In genomic region chr12:82469706-82470361, GRCm38 (mm10) we compare ENCODE assay signal across 8 mouse cellular contexts.
A peak's percentile ranks its signal among the peaks of the same experiment; 100 is the strongest.
DNase-seq lines count a peak whose midpoint lies in the region; ATAC-seq and TF ChIP-seq lines count a peak whose summit lies in the region.

No protein-coding gene starts in this region.

- H3K4me1 ChIP-seq in bone marrow, adult 2 months (ENCODE audit: control insufficient read depth, insufficient read depth, low read length): no peaks in the 10 kb centered on the region; the same call in 1 of the 2 replicates
- no peaks in the 10 kb centered on the region for H3K4me1 ChIP-seq in embryonic fibroblast, embryonic 13.5 days (ENCODE audit: control insufficient read depth, insufficient read depth, low read length)
- H3K4me1 ChIP-seq in heart, embryonic 13.5 days: peaks cover 31% of the 10 kb centered on the region
- H3K4me1 ChIP-seq in kidney, postnatal 0 days (replicated peaks; ENCODE audit: insufficient read depth, low read length): peaks cover 5% of the 10 kb centered on the region; the same call in 1 of the 2 replicates
- H3K4me1 ChIP-seq in liver, adult 2 months (ENCODE audit: control insufficient read depth, insufficient read depth, low read length): 0 out of 2 replicates have a peak, but pooled peaks cover 1% of the 10 kb centered on the region

- H3K9me3 ChIP-seq in heart, embryonic 13.5 days: no peaks in the 10 kb centered on the region
- H3K9me3 ChIP-seq in kidney, postnatal 0 days (replicated peaks; ENCODE audit: low read length): no peaks in the 10 kb centered on the region

- no peaks in the 10 kb centered on the region for H3K79me2 ChIP-seq in liver, adult 2 months (ENCODE audit: control insufficient read depth, insufficient read depth, low read length)

- WGBS in bone marrow, adult 2 months: 7% methylated on average over 12 of the region's 12 CpGs
- WGBS in heart, embryonic 13.5 days: 4% methylated on average over 12 of the region's 12 CpGs
- WGBS in kidney, postnatal 0 days: 1% methylated on average over 12 of the region's 12 CpGs
- 3% methylated on average over 12 of the region's 12 CpGs for WGBS in liver, adult 2 months

- peak; percentile 88 for TF ChIP-seq CTCF in bone marrow, adult 2 months (IDR thresholded peaks at IDR 0.05; ENCODE audit: control insufficient read depth, insufficient read depth, low read length)
- TF ChIP-seq CTCF in embryonic fibroblast, embryonic 13.5 days (IDR thresholded peaks at IDR 0.05; ENCODE audit: borderline replicate concordance, insufficient read depth, low read length): peak; percentile 95
- TF ChIP-seq CTCF in kidney, postnatal 0 days (IDR thresholded peaks at IDR 0.05; ENCODE audit: low read depth): peak; percentile 95
- TF ChIP-seq CTCF in liver, adult 2 months (IDR thresholded peaks at IDR 0.05; ENCODE audit: low read depth, low read length): peak; percentile 99

- no peak overlapping the region for H3K27ac ChIP-seq in bone marrow, adult 2 months (ENCODE audit: control insufficient read depth, insufficient read depth, low read depth, low read length, poor library complexity)
- peak overlapping the region; percentile 52; the same call in 1 of the 2 replicates for H3K27ac ChIP-seq in embryonic fibroblast, embryonic 13.5 days (ENCODE audit: insufficient read depth, low read length)
- peak overlapping the region; percentile 90 for H3K27ac ChIP-seq in heart, embryonic 13.5 days (replicated peaks)
- H3K27ac ChIP-seq in kidney, postnatal 0 days: peak overlapping the region; percentile 58; the same call in 1 of the 2 replicates
- H3K27ac ChIP-seq in liver, adult 2 months (replicated peaks; ENCODE audit: insufficient read depth, low read depth, low read length): no peak overlapping the region

- no peaks in the 10 kb centered on the region for H3K27me3 ChIP-seq in heart, embryonic 13.5 days (replicated peaks)
- no peaks in the 10 kb centered on the region for H3K27me3 ChIP-seq in kidney, postnatal 0 days (ENCODE audit: insufficient read depth, low read length)
- no peaks in the 10 kb centered on the region for H3K27me3 ChIP-seq in liver, adult 2 months (ENCODE audit: control insufficient read depth, insufficient read depth, low read length)

- TF ChIP-seq POLR2A in bone marrow, adult 2 months (IDR thresholded peaks at IDR 0.05; ENCODE audit: borderline replicate concordance, control insufficient read depth, low read depth, low read length): no peak
- no peak for TF ChIP-seq POLR2A in embryonic fibroblast, embryonic 13.5 days (IDR thresholded peaks at IDR 0.05; ENCODE audit: low read depth, low read length)
- no peak for TF ChIP-seq POLR2A in liver, adult 2 months (IDR thresholded peaks at IDR 0.05; ENCODE audit: extremely low read depth, insufficient read depth, low read length)

- H3K4me2 ChIP-seq in heart, embryonic 13.5 days: peak overlapping the region; percentile 85
- H3K4me2 ChIP-seq in kidney, postnatal 0 days (ENCODE audit: low read length): peak overlapping the region; percentile 69

- H3K4me3 ChIP-seq in bone marrow, adult 2 months (replicated peaks; ENCODE audit: control insufficient read depth, low read depth, low read length): peak overlapping the region; percentile 50
- H3K4me3 ChIP-seq in embryonic fibroblast, embryonic 13.5 days (ENCODE audit: insufficient read depth, low read length): peak overlapping the region; percentile 32
- H3K4me3 ChIP-seq in heart, embryonic 13.5 days: peak overlapping the region; percentile 59
- peak overlapping the region; percentile 43 for H3K4me3 ChIP-seq in kidney, postnatal 0 days (replicated peaks; ENCODE audit: low read depth, low read length)
- peak overlapping the region; percentile 34 for H3K4me3 ChIP-seq in liver, adult 2 months (ENCODE audit: insufficient read depth, low read depth, low read length)

- no peaks in the 10 kb centered on the region for H3K36me3 ChIP-seq in heart, embryonic 13.5 days
- no peaks in the 10 kb centered on the region for H3K36me3 ChIP-seq in kidney, postnatal 0 days (ENCODE audit: insufficient read depth, low read length)
- H3K36me3 ChIP-seq in liver, adult 2 months (ENCODE audit: control insufficient read depth, insufficient read depth, low read length): no peaks in the 10 kb centered on the region

- DNase-seq in A20 (ENCODE audit: low read depth, low spot score): peak; percentile 90
- peak; percentile 97 for DNase-seq in kidney, postnatal 0 days (ENCODE audit: low spot score)
- peak; percentile 71 for DNase-seq in liver, adult 2 months (ENCODE audit: extremely low read depth, low read depth, low spot score)
- peak; percentile 85 to 86 for DNase-seq in spleen, postnatal 36 days (ENCODE audit: low spot score in 2 of 2)

- H3K9ac ChIP-seq in heart, embryonic 13.5 days: peak overlapping the region; percentile 82
- H3K9ac ChIP-seq in kidney, postnatal 0 days (ENCODE audit: low read depth, low read length): peak overlapping the region; percentile 51; the same call in 1 of the 2 replicates
- no peak overlapping the region for H3K9ac ChIP-seq in liver, adult 2 months (ENCODE audit: low read depth, low read length)

- ATAC-seq in heart, embryonic 13.5 days (ENCODE audit: extremely low read depth, insufficient number of reproducible peaks, low FRiP score, low TSS enrichment): 0 out of 2 replicates have a peak, but pooled peaks have one; percentile 43
- ATAC-seq in kidney, postnatal 0 days (replicated peaks; ENCODE audit: low FRiP score, low read depth): peak; percentile 80
- peak; percentile 71 for ATAC-seq in monocyte, adult 5-6 weeks (replicated peaks; ENCODE audit: insufficient number of reproducible peaks, low FRiP score, low TSS enrichment, poor library complexity, severe bottlenecking)

Comparison
In these comparisons a context has a peak if more than half of its experiments do, and no peak if none do; other contexts are left out.
1. H3K27ac ChIP-seq: peak in embryonic fibroblast, embryonic 13.5 days (single experiment), heart, embryonic 13.5 days (single experiment) and kidney, postnatal 0 days (single experiment); none in bone marrow, adult 2 months (single experiment) and liver, adult 2 months (single experiment).
2. Peak in every context shown above with its lines, with median percentiles within 50 percentile points of each other: DNase-seq, H3K4me3 ChIP-seq, CTCF ChIP-seq and ATAC-seq.